Mouse (Mus musculus): ENCODE data around the gene Samd10. TPM values are rescaled to one million over a fixed set of nuclear protein-coding genes. Genes with fewer than 3 reads are reported as not detected.

Samd10 gene
- polyA plus RNA-seq, 1 experiment from 2014 or later, result 75.9 TPM

DNA sequence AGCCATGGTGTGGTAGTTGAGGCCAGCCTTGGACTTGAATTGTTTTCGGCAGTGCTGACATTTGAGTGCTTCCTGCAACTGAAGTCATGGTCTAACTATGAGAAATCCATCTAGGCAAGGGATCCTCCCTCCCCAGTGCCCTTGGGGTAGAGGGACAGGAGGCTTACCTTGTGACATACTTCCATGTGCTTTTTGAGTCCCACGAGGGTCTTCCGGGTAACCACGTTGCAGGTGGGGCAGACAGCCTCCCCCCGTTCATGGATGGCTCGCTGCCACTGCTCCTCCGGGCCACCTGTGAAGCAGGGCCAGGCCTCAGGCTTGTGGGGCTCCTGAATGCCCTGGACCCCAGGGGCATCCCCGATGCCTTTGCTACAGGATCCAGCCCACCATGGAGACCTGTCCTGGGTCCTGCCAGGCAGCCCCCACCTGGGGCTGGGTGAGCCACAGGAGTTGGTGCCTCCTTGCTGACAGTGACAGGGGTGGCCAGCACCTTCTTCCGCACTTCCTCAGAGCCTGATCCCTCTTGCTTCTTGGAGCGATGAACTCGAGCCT, 10.7 kb downstream of the Samd10 start:
- ATAC-seq (ENCODE audit: low FRiP score) (no peak), DNase-seq (ENCODE audit: low spot score) (no peak)
- 85% methylated on average over 11 of the region's 11 CpGs for WGBS
- Histone ChIP-seq H3K27me3 (ENCODE audit: control insufficient read depth, insufficient read depth, low read length) (no peaks in the 10 kb centered on the region), H3K27ac (ENCODE audit: low read depth, low read length) (no peak overlapping the region), H3K9me3 (ENCODE audit: control insufficient read depth, low read length) (no peaks in the 10 kb centered on the region), H3K4me2 (replicated peaks; ENCODE audit: low read depth, low read length) (no peak overlapping the region), H3K9ac (ENCODE audit: low read depth, low read length) (no peak overlapping the region), H3K4me3 (ENCODE audit: low read depth, low read length) (no peak overlapping the region), H3K36me3 (ENCODE audit: control insufficient read depth, insufficient read depth, low read length) (peaks cover 21% of the 10 kb centered on the region), H3K4me1 (replicated peaks; ENCODE audit: control insufficient read depth, insufficient read depth, low read length) (no peaks in the 10 kb centered on the region; the same call in 1 of the 2 replicates)

GRCm38 (mm10) chr2:181587796-181588195, 11.2 kb downstream of the Samd10 start:
- no peak overlapping the region for H3K9ac ChIP-seq (ENCODE audit: low read depth, low read length)
- ATAC-seq (ENCODE audit: low FRiP score), result no peak
- DNase-seq (ENCODE audit: low spot score), result no peak
- peaks cover 21% of the 10 kb centered on the region for H3K36me3 ChIP-seq (ENCODE audit: control insufficient read depth, insufficient read depth, low read length)
- WGBS, result 89% methylated on average over 6 of the region's 6 CpGs
- no peak overlapping the region for H3K4me3 ChIP-seq (ENCODE audit: low read depth, low read length)
- no peak overlapping the region for H3K4me2 ChIP-seq (replicated peaks; ENCODE audit: low read depth, low read length)
- H3K9me3 ChIP-seq (ENCODE audit: control insufficient read depth, low read length), result no peaks in the 10 kb centered on the region
- no peak overlapping the region for H3K27ac ChIP-seq (ENCODE audit: low read depth, low read length)
- H3K4me1 ChIP-seq (replicated peaks; ENCODE audit: control insufficient read depth, insufficient read depth, low read length), result no peaks in the 10 kb centered on the region
- H3K27me3 ChIP-seq (ENCODE audit: control insufficient read depth, insufficient read depth, low read length), result no peaks in the 10 kb centered on the region

- 97% methylated on average over 3 of the region's 3 CpGs for WGBS
- Histone ChIP-seq H3K4me3 (ENCODE audit: low read depth, low read length) (no peak overlapping the region), H3K27ac (ENCODE audit: low read depth, low read length) (no peak overlapping the region), H3K27me3 (ENCODE audit: control insufficient read depth, insufficient read depth, low read length) (no peaks in the 10 kb centered on the region), H3K9ac (ENCODE audit: low read depth, low read length) (no peak overlapping the region), H3K9me3 (ENCODE audit: control insufficient read depth, low read length) (no peaks in the 10 kb centered on the region), H3K36me3 (ENCODE audit: control insufficient read depth, insufficient read depth, low read length) (peaks cover 21% of the 10 kb centered on the region), H3K4me1 (replicated peaks; ENCODE audit: control insufficient read depth, insufficient read depth, low read length) (no peaks in the 10 kb centered on the region), H3K4me2 (replicated peaks; ENCODE audit: low read depth, low read length) (no peak overlapping the region)
- ATAC-seq (ENCODE audit: low FRiP score), result no peak
- no peak for DNase-seq (ENCODE audit: low spot score)
These were observed 12.9 kb downstream of the Samd10 start for GRCm38 (mm10) chr2:181586124-181586523.

- H3K36me3 ChIP-seq (ENCODE audit: control insufficient read depth, insufficient read depth, low read length), result peaks cover 21% of the 10 kb centered on the region
- 0 out of 2 replicates have a peak, but pooled peaks cover 1% of the 10 kb centered on the region for H3K4me1 ChIP-seq (replicated peaks; ENCODE audit: control insufficient read depth, insufficient read depth, low read length)
- DNase-seq (ENCODE audit: low spot score), result no peak
- H3K9me3 ChIP-seq (ENCODE audit: control insufficient read depth, low read length), result no peaks in the 10 kb centered on the region
- no peak overlapping the region for H3K4me3 ChIP-seq (ENCODE audit: low read depth, low read length)
- no peak overlapping the region for H3K27ac ChIP-seq (ENCODE audit: low read depth, low read length)
- ATAC-seq (ENCODE audit: low FRiP score), result no peak
- no peak overlapping the region for H3K9ac ChIP-seq (ENCODE audit: low read depth, low read length)
- no peaks in the 10 kb centered on the region for H3K27me3 ChIP-seq (ENCODE audit: control insufficient read depth, insufficient read depth, low read length)
- no peak overlapping the region for H3K4me2 ChIP-seq (replicated peaks; ENCODE audit: low read depth, low read length)
- WGBS, result 82% methylated on average over 5 of the region's 5 CpGs
These were observed 13.5 kb downstream of the Samd10 start for GRCm38 (mm10) chr2:181585506-181585905.

- Histone ChIP-seq H3K4me2 (replicated peaks; ENCODE audit: low read depth, low read length) (no peak within 1 kb of the TSS), H3K9me3 (ENCODE audit: control insufficient read depth, low read length) (no peaks in the 10 kb centered on the region), H3K4me3 (ENCODE audit: low read depth, low read length) (no peak within 1 kb of the TSS), H3K9ac (ENCODE audit: low read depth, low read length) (no peak within 1 kb of the TSS), H3K27ac (ENCODE audit: low read depth, low read length) (no peak within 1 kb of the TSS), H3K36me3 (ENCODE audit: control insufficient read depth, insufficient read depth, low read length) (peaks cover 21% of the 10 kb centered on the region), H3K4me1 (replicated peaks; ENCODE audit: control insufficient read depth, insufficient read depth, low read length) (0 out of 2 replicates have a peak, but pooled peaks cover 2% of the 10 kb centered on the region), H3K27me3 (ENCODE audit: control insufficient read depth, insufficient read depth, low read length) (no peaks in the 10 kb centered on the region)
- no peak for DNase-seq (ENCODE audit: low spot score)
- 88% methylated on average over 4 of the region's 4 CpGs for WGBS
- no peak for ATAC-seq (ENCODE audit: low FRiP score)
These were observed 14.5 kb downstream of the Samd10 start, which contains the start of gene Uckl1 for GRCm38 (mm10) chr2:181584411-181584942. Uckl1 (minus strand) TSS chr2:181584892.

- no peak overlapping the region for H3K27ac ChIP-seq (ENCODE audit: low read depth, low read length)
- 90% methylated on average over 3 of the region's 3 CpGs for whole genome bisulfite sequencing
- no peak overlapping the region for H3K4me3 ChIP-seq (ENCODE audit: low read depth, low read length)
- ATAC-seq (ENCODE audit: low FRiP score), result no peak
- H3K4me1 ChIP-seq (replicated peaks; ENCODE audit: control insufficient read depth, insufficient read depth, low read length), result 0 out of 2 replicates have a peak, but pooled peaks cover 2% of the 10 kb centered on the region
- no peak overlapping the region for H3K9ac ChIP-seq (ENCODE audit: low read depth, low read length)
- no peaks in the 10 kb centered on the region for H3K9me3 ChIP-seq (ENCODE audit: control insufficient read depth, low read length)
- no peaks in the 10 kb centered on the region for H3K27me3 ChIP-seq (ENCODE audit: control insufficient read depth, insufficient read depth, low read length)
- no peak overlapping the region for H3K4me2 ChIP-seq (replicated peaks; ENCODE audit: low read depth, low read length)
- peaks cover 16% of the 10 kb centered on the region for H3K36me3 ChIP-seq (ENCODE audit: control insufficient read depth, insufficient read depth, low read length)
- DNase-seq (ENCODE audit: low spot score), result no peak
These were observed 15.4 kb downstream of the Samd10 start for GRCm38 (mm10) chr2:181583460-181584257.

DNA sequence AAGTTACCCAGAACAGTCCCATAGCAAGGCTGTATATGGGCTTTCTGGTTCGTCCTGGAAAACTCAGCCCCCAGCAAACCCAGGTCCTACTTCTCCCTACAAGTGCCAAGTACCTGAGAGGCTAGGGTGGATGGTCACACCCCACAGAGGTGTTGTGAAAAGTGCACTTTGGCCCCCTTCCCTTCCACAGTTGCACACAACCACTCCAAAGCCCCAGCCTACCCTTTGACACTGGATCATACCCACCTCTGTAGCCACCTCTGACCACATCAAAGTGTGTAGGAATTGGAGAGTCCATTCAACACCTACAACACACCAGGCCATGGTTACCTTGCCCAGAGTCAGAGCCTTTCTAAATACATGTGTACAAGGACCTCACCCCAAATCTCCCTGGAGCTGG, 16.1 kb downstream of the Samd10 start:
- WGBS, result 85% methylated on average over 1 of the region's 1 CpGs
- H3K4me1 ChIP-seq (replicated peaks; ENCODE audit: control insufficient read depth, insufficient read depth, low read length), result 0 out of 2 replicates have a peak, but pooled peaks cover 2% of the 10 kb centered on the region
- H3K9ac ChIP-seq (ENCODE audit: low read depth, low read length), result no peak overlapping the region
- H3K27ac ChIP-seq (ENCODE audit: low read depth, low read length), result no peak overlapping the region
- H3K9me3 ChIP-seq (ENCODE audit: control insufficient read depth, low read length), result no peaks in the 10 kb centered on the region
- H3K4me2 ChIP-seq (replicated peaks; ENCODE audit: low read depth, low read length), result no peak overlapping the region
- peaks cover 15% of the 10 kb centered on the region for H3K36me3 ChIP-seq (ENCODE audit: control insufficient read depth, insufficient read depth, low read length)
- no peak overlapping the region for H3K4me3 ChIP-seq (ENCODE audit: low read depth, low read length)
- no peaks in the 10 kb centered on the region for H3K27me3 ChIP-seq (ENCODE audit: control insufficient read depth, insufficient read depth, low read length)
- DNase-seq (ENCODE audit: low spot score) (no peak), ATAC-seq (ENCODE audit: low FRiP score) (no peak)

DNA sequence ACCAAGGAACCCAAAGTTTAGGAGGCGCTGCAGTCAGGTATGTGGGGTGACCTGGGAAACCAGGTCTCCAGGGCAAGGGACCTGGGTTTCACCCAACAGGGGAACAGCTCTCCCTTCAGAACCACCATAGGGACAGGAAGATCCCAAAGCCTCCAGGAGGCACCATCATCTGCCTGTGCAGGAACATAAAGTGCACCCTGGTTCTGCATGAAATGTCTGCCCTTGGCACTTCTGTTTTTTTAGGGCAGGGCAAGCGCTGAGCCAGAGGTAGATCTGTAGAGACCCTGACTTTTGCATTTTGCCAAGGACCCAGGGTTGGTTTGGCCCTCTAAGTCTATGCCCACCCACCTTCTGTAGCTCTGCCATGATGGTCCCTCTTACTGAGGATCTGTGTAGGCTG, 16.7 kb downstream of the Samd10 start:
- H3K27ac ChIP-seq (ENCODE audit: low read depth, low read length), result no peak overlapping the region
- no peak overlapping the region for H3K4me3 ChIP-seq (ENCODE audit: low read depth, low read length)
- H3K4me1 ChIP-seq (replicated peaks; ENCODE audit: control insufficient read depth, insufficient read depth, low read length), result 0 out of 2 replicates have a peak, but pooled peaks cover 2% of the 10 kb centered on the region
- H3K36me3 ChIP-seq (ENCODE audit: control insufficient read depth, insufficient read depth, low read length), result peaks cover 12% of the 10 kb centered on the region
- 85% methylated on average over 2 of the region's 2 CpGs for WGBS
- DNase-seq (ENCODE audit: low spot score), result no peak
- no peaks in the 10 kb centered on the region for H3K27me3 ChIP-seq (ENCODE audit: control insufficient read depth, insufficient read depth, low read length)
- ATAC-seq (ENCODE audit: low FRiP score), result no peak
- no peak overlapping the region for H3K4me2 ChIP-seq (replicated peaks; ENCODE audit: low read depth, low read length)
- no peak overlapping the region for H3K9ac ChIP-seq (ENCODE audit: low read depth, low read length)
- H3K9me3 ChIP-seq (ENCODE audit: control insufficient read depth, low read length), result no peaks in the 10 kb centered on the region

Measured in hindbrain, embryonic 11.5 days (tissue).